Comparison of ENCODE assay signal across 9 mouse cellular contexts in genomic region chr11:62005911-62006260, GRCm38 (mm10). TPM values are rescaled to one million over a fixed set of nuclear protein-coding genes. Genes with fewer than 3 reads are reported as not detected.
A peak's percentile ranks its signal among the peaks of the same experiment; 100 is the strongest.
DNase-seq lines count a peak whose midpoint lies in the region; ATAC-seq and TF ChIP-seq lines count a peak whose summit lies in the region.
"Had no signal": no experiment of that assay in that cellular context is flagged by ENCODE, and none has a peak within 500 bp of the region (broad histone marks: within the 10 kb centered on the region; RNA-seq: fewer than 3 reads in every experiment).

No protein-coding gene starts in this region.

- no peaks in the 10 kb centered on the region for H3K9me3 ChIP-seq in heart, embryonic 13.5 days
- H3K9me3 ChIP-seq in heart, embryonic 10.5 days: no peaks in the 10 kb centered on the region
- H3K9me3 ChIP-seq in megakaryocyte, embryonic 14.5 days: no peaks in the 10 kb centered on the region
- no peaks in the 10 kb centered on the region for H3K9me3 ChIP-seq in stomach, postnatal 0 days (ENCODE audit: control insufficient read depth, low read length)
- H3K9me3 ChIP-seq: forebrain, embryonic 13.5 days had no signal

- peak overlapping the region; percentile 49 for H3K4me2 ChIP-seq in heart, embryonic 13.5 days
- peak overlapping the region; percentile 19 for H3K4me2 ChIP-seq in stomach, postnatal 0 days (replicated peaks; ENCODE audit: low read depth)
- H3K4me2 ChIP-seq: forebrain, embryonic 13.5 days had no signal

- H3K27ac ChIP-seq in heart, embryonic 13.5 days (replicated peaks): peak overlapping the region; percentile 79
- no peak overlapping the region for H3K27ac ChIP-seq in heart, embryonic 10.5 days
- peak overlapping the region; percentile 18; the same call in 1 of the 2 replicates for H3K27ac ChIP-seq in stomach, postnatal 0 days (replicated peaks)
- H3K27ac ChIP-seq: forebrain, embryonic 13.5 days had no signal

- 48% methylated on average over 5 of the region's 5 CpGs for WGBS in heart, embryonic 13.5 days
- WGBS in heart, embryonic 10.5 days: 61% methylated on average over 5 of the region's 5 CpGs
- WGBS in stomach, postnatal 0 days: 57% methylated on average over 5 of the region's 5 CpGs

- no peaks in the 10 kb centered on the region for H3K36me3 ChIP-seq in heart, embryonic 13.5 days
- H3K36me3 ChIP-seq in heart, embryonic 10.5 days: no peaks in the 10 kb centered on the region
- peaks cover 16% of the 10 kb centered on the region for H3K36me3 ChIP-seq in megakaryocyte, embryonic 14.5 days (replicated peaks; ENCODE audit: low read length)
- H3K36me3 ChIP-seq in stomach, postnatal 0 days (ENCODE audit: control insufficient read depth, insufficient read depth, low read length): no peaks in the 10 kb centered on the region

- DNase-seq in heart, embryonic 10.5 days (ENCODE audit: low spot score): no peak
- DNase-seq in liver: peak; percentile 26
- no peak for DNase-seq in stomach, postnatal 0 days (ENCODE audit: low spot score)
- no peak for DNase-seq in adrenal gland, adult 2 months
- no peak for DNase-seq in B cell, adult 2 months

- H3K27me3 ChIP-seq in heart, embryonic 13.5 days (replicated peaks): no peaks in the 10 kb centered on the region
- H3K27me3 ChIP-seq in heart, embryonic 10.5 days (ENCODE audit: insufficient read depth, poor library complexity, severe bottlenecking): no peaks in the 10 kb centered on the region
- no peaks in the 10 kb centered on the region for H3K27me3 ChIP-seq in megakaryocyte, embryonic 14.5 days (replicated peaks)
- no peaks in the 10 kb centered on the region for H3K27me3 ChIP-seq in stomach, postnatal 0 days (ENCODE audit: control insufficient read depth, insufficient read depth, low read length)
- H3K27me3 ChIP-seq: forebrain, embryonic 13.5 days had no signal

- TF ChIP-seq EP300 in stomach, postnatal 0 days (optimal IDR thresholded peaks at IDR 0.05): no peak

- H3K9ac ChIP-seq in heart, embryonic 13.5 days: 0 out of 2 replicates have a peak overlapping the region, but pooled peaks have one; percentile 7
- no peak overlapping the region for H3K9ac ChIP-seq in stomach, postnatal 0 days (ENCODE audit: low read length)
- H3K9ac ChIP-seq: forebrain, embryonic 13.5 days had no signal

- H3K4me3 ChIP-seq in heart, embryonic 13.5 days: peak overlapping the region; percentile 15
- no peak overlapping the region for H3K4me3 ChIP-seq in heart, embryonic 10.5 days
- peak overlapping the region; percentile 97 for H3K4me3 ChIP-seq in megakaryocyte, embryonic 14.5 days (replicated peaks)
- no peak overlapping the region for H3K4me3 ChIP-seq in stomach, postnatal 0 days (ENCODE audit: low read depth, low read length)
- H3K4me3 ChIP-seq: forebrain, embryonic 13.5 days had no signal

- peaks cover 28% of the 10 kb centered on the region for H3K4me1 ChIP-seq in heart, embryonic 13.5 days
- peaks cover 22% of the 10 kb centered on the region for H3K4me1 ChIP-seq in heart, embryonic 10.5 days
- peaks cover 61% of the 10 kb centered on the region for H3K4me1 ChIP-seq in megakaryocyte, embryonic 14.5 days
- H3K4me1 ChIP-seq in stomach, postnatal 0 days (replicated peaks; ENCODE audit: control insufficient read depth, insufficient read depth): 0 out of 2 replicates have a peak, but pooled peaks cover 2% of the 10 kb centered on the region

- no peak for TF ChIP-seq CTCF in stomach, postnatal 0 days (IDR thresholded peaks at IDR 0.05; ENCODE audit: low read depth)

- no peak for ATAC-seq in heart, embryonic 13.5 days (ENCODE audit: extremely low read depth, insufficient number of reproducible peaks, low FRiP score, low TSS enrichment)
- ATAC-seq in megakaryocyte, adult 5-6 weeks (ENCODE audit: poor library complexity, severe bottlenecking): no peak
- ATAC-seq in stomach, postnatal 0 days (ENCODE audit: low FRiP score, low TSS enrichment): no peak
- ATAC-seq: forebrain, embryonic 13.5 days had no signal

RNA-seq across cellular contexts. Expression of gene Specc1, which starts 49.3 kb away (rescaled TPM):
- 12.2 and 13.1 TPM in 2 replicates for polyA plus RNA-seq in heart, embryonic 13.5 days (2015; fragmentation: Nextera tagmentation; extraction: Ambion mirVana)
- polyA plus RNA-seq in heart, embryonic 10.5 days (2016; fragmentation: Nextera tagmentation; extraction: Ambion mirVana): 9.2 and 10.5 TPM in 2 replicates
- 7.1 and 13.9 TPM in 2 replicates for polyA plus RNA-seq in megakaryocyte, embryonic 14.5 days (2012; ENCODE audit: insufficient read depth, low replicate concordance)
- total RNA-seq in megakaryocyte, adult 5-6 weeks (2015): 22.5 and 23.9 TPM in 2 replicates
- 44.6 and 54.5 TPM in 2 replicates for total RNA-seq in megakaryocyte, adult 5-6 weeks (2017)
- 2.5 and 3.2 TPM in 2 replicates for polyA plus RNA-seq in stomach, postnatal 0 days (2015; fragmentation: Nextera tagmentation; extraction: Ambion mirVana)
- total RNA-seq in adrenal gland, adult 2 months (2021): 1 to 10 TPM; 6.7 to 8.4 TPM
- 1.8 and 3.1 TPM in 2 replicates for polyA plus RNA-seq in adrenal gland, adult 2 months (2012; rRNA removed)

Comparison
In these comparisons a context has a peak if more than half of its experiments do, and no peak if none do; other contexts are left out.
1. H3K4me3 ChIP-seq: peak in heart, embryonic 13.5 days (single experiment) and megakaryocyte, embryonic 14.5 days (single experiment); none in heart, embryonic 10.5 days (single experiment) and stomach, postnatal 0 days (single experiment).